Comparison of ENCODE assay signal across 22 mouse cellular contexts in genomic region chr2:30862081-30862480, GRCm38 (mm10). TPM values are rescaled to one million over a fixed set of nuclear protein-coding genes. Genes with fewer than 3 reads are reported as not detected.
"Had no signal": no experiment of that assay in that cellular context is flagged by ENCODE, and none has a peak within 500 bp of the region (broad histone marks: within the 10 kb centered on the region; RNA-seq: fewer than 3 reads in every experiment).

No protein-coding gene starts in this region.

- ATAC-seq: intestine, postnatal 0 days; midbrain, embryonic 15.5 days had no signal

- H3K9me3 ChIP-seq: limb, embryonic 13.5 days; liver, embryonic 13.5 days; midbrain, embryonic 15.5 days; neural tube, embryonic 12.5 days; neural tube, embryonic 15.5 days; stomach, embryonic 15.5 days had no signal

- DNase-seq: kidney, adult 2 months; kidney, postnatal 25 days; liver; liver, embryonic 13.5 days; lung, adult 2 months; lung, postnatal 14 days; lung, postnatal 4 days; retina, postnatal 1 day; right cerebral cortex, postnatal 25 days; spleen, adult 18-20 months; thymus, postnatal 25 days had no signal

- H3K27ac ChIP-seq: kidney, postnatal 0 days; layer of hippocampus, adult 2 months; limb, embryonic 13.5 days; liver, embryonic 13.5 days; midbrain, embryonic 15.5 days; neural tube, embryonic 12.5 days; neural tube, embryonic 15.5 days; stomach, embryonic 15.5 days had no signal

- H3K4me3 ChIP-seq: layer of hippocampus, adult 2 months; limb, embryonic 13.5 days; liver, embryonic 13.5 days; midbrain, embryonic 15.5 days; neural tube, embryonic 12.5 days; neural tube, embryonic 15.5 days; stomach, embryonic 15.5 days had no signal

- H3K27me3 ChIP-seq: limb, embryonic 13.5 days had no signal

- H3K36me3 ChIP-seq: limb, embryonic 13.5 days; liver, embryonic 13.5 days; midbrain, embryonic 15.5 days; neural tube, embryonic 12.5 days; neural tube, embryonic 15.5 days; stomach, embryonic 15.5 days had no signal

- H3K4me2 ChIP-seq: limb, embryonic 13.5 days; liver, embryonic 13.5 days; midbrain, embryonic 11.5 days; midbrain, embryonic 15.5 days; neural tube, embryonic 12.5 days; neural tube, embryonic 15.5 days; stomach, embryonic 15.5 days had no signal

- H3K9ac ChIP-seq: limb, embryonic 13.5 days; liver, embryonic 13.5 days; midbrain, embryonic 15.5 days; neural tube, embryonic 12.5 days; neural tube, embryonic 15.5 days; stomach, embryonic 15.5 days had no signal

RNA-seq across cellular contexts. Expression of gene Prrx2, which starts 27.3 kb away (rescaled TPM):
- total RNA-seq: megakaryocyte progenitor cell, adult 5-6 weeks; megakaryocyte-erythroid progenitor cell, adult 5-6 weeks had no signal

RNA-seq across cellular contexts. Expression of gene 1700001O22Rik, which starts 58.6 kb away (rescaled TPM):
- total RNA-seq: megakaryocyte progenitor cell, adult 5-6 weeks had no signal
